Mouse (Mus musculus) megakaryocyte, embryonic 14.5 days (primary cell): ENCODE measurements around the gene Wdcp.

Experiments used
- FLI1 ChIP-seq: IDR thresholded peaks from 2 replicates; pipeline ENCODE4 v1.6.1; 2012; ENCODE audit warnings: low read length, inconsistent platforms, mixed read lengths
- GATA1 ChIP-seq: IDR thresholded peaks from 3 replicates; pipeline ENCODE4 v1.6.1; 2012; ENCODE audit warnings: mixed read lengths, low read length, inconsistent platforms, borderline replicate concordance

- TF ChIP-seq FLI1, result no peak
- TF ChIP-seq GATA1, result no peak
These were observed 65.3 kb downstream of the Wdcp start for GRCm38 (mm10) chr12:4908391-4908790.
